Mouse (Mus musculus) embryo, embryonic 10 days (tissue): Measurements from ENCODE around the gene Zfp951.
A peak's percentile ranks its signal among the peaks of the same experiment; 100 is the strongest.
"Not testable (repeated sequence)": the region's sequence is repeated elsewhere in the genome, so short reads cannot be mapped to it uniquely, and the experiment has no call there.

ENCODE experiments used
- DNase-seq: peaks from one replicate; pipeline ENCODE4 v3.0.0-alpha.2; 2015; ENCODE audit warnings: low spot score

The Zfp951 gene

GRCm38 (mm10) chr5:104859962-104860525 lies at the start of gene Zfp951:
Zfp951 (minus strand) TSS chr5:104860070.
- DNase-seq = peak; percentile 42

GRCm38 (mm10) chr5:104906556-104906955 lies 46.7 kb upstream of the Zfp951 start:
- not testable (repeated sequence) for DNase-seq

DNA sequence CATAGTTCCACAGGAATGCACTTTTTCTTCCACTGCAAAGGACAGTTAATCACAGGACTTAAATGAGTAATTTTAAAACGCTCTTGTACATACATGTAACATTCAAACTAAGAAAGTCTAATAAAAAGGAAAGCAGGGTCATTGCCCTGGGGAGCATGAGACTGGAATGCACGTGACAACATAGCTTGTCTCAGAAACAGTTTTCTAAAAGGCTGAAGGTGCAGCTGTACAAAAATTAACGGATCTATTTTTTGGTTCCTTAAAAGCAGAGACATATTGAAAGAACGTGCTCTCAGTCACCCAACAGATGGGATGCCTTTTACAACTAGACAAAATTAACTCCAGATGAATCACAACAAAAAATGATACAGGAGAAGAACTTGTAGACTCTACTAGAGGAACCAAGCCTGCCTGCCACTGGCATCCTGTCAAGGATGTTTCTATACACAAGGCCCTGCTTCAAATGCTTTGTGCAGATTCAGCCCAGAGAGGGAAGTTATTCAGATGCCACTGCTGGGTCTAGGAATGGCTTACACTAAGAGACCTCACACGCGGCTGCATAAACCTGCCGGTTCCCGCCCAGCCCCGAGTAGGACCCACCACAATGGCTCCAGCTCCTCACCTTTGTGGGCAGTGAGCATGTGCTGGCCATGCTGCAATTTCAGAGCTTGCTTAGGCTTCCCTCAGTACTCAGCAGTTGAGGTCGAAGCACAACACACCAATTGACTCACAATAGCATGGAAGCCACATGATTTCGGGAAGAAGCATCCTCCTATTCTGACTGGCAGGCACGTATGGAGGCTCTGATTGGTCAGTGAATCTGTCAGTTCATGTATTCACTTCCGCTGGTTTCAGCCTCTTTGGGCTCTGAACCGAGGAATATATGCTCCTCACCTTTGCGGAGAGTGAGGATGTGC lies 567 bp downstream of the Zfp951 start:
- DNase-seq = not testable (repeated sequence)

- DNase-seq = not testable (repeated sequence)
Measured at GRCm38 (mm10) chr5:104854546-104854945, 5.3 kb downstream of the Zfp951 start.

DNA sequence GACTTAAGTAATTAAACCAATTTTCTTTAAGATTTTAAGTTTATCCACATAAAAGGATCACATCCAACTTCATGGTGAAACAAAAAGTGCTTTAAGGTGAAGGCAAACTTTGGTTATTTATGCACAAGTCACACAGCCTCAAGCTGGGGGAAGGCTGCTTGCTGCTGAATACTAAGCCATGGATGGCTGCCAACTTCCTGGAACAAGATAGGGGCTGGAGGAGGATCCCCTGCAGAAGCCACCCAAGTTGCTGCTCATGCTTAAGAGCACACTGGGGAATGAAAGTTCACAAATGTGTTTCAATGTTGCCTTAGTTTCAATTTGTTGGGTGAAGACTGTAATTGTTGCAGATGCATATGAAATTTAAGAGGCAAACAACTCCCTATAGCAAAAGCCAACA lies 26.5 kb downstream of the Zfp951 start:
- DNase-seq = no peak

DNA sequence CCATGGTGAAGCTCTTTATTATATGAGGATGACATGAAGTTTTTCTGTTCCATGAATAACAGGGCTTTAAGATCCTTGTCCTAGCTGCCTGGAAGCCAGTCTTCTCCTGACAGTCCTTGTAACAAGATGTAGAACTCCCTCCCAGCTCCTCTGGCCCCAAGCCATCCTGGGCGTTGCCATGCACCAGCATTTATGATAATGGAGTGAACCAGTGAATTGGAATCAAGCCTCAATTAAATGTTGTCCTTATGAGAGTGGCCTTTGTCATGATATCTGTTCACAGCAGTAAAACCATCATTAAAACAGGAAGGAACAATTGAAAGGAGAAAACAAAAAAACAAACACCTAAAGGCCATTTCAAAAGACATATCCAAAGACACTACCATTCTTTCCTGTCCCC lies 30.3 kb downstream of the Zfp951 start:
- DNase-seq = no peak

- not testable (repeated sequence) for DNase-seq
Measured at GRCm38 (mm10) chr5:104770138-104770537, 89.7 kb downstream of the Zfp951 start.
